Mouse (Mus musculus): ENCODE measurements around the gene Cdt1. TPM values are rescaled to one million over a fixed set of nuclear protein-coding genes. Genes with fewer than 3 reads are reported as not detected.

The Cdt1 gene
- polyA plus RNA-seq, 1 experiment from 2014 or later, result 11.5 TPM

DNA sequence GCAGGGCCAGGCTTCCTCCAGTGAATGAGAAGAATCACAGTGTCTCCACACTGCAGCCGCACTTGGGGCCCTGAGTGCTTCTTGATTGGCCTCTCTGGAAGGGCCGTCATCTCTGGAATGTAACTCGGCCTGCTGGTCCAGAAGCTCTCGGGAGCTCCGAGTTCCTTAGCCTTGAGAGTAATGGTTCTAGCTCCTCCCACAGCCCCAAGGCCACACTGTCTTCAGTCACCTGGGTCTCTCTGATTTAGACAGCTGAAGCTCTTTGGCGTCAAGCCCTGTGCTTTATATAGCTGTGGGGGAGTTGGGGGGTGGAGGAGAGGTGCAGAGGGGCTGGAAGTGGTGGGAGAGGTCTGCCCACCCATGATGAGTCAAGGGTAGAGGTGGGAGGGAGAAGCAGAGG lies 30.8 kb upstream of the Cdt1 start:
- WGBS, result 79% methylated on average over 6 of the region's 6 CpGs
- no peak overlapping the region for H3K4me2 ChIP-seq
- no peak overlapping the region for H3K4me3 ChIP-seq
- no peaks in the 10 kb centered on the region for H3K27me3 ChIP-seq
- no peak overlapping the region for H3K27ac ChIP-seq (replicated peaks)
- no peaks in the 10 kb centered on the region for H3K36me3 ChIP-seq
- no peak for ATAC-seq (ENCODE audit: low FRiP score, low read depth)
- no peak overlapping the region for H3K9ac ChIP-seq
- no peaks in the 10 kb centered on the region for H3K4me1 ChIP-seq (replicated peaks)
- H3K9me3 ChIP-seq, result no peaks in the 10 kb centered on the region

DNA sequence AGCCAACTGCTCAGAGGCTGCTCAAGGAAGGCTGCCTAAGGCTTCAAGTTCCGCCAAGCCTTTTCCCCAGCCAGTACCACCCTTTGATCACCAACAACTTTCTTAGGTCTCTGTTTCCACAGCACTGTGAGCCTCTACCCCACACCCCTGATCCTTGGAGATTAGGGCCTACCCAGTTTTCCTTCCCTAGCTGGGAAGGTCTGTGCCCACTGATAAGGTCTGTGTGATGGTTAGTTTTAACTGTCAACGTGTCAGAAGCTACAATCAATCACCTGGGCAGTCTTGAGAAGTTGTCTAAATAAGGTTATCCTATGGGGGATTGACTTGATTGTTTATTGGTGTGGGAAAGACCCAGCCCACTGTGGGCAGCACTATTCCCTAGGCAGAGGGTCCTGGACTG lies 30.0 kb upstream of the Cdt1 start:
- Histone ChIP-seq H3K36me3 (no peaks in the 10 kb centered on the region), H3K27ac (replicated peaks) (no peak overlapping the region), H3K9ac (no peak overlapping the region), H3K4me1 (replicated peaks) (no peaks in the 10 kb centered on the region), H3K27me3 (no peaks in the 10 kb centered on the region), H3K4me2 (no peak overlapping the region), H3K4me3 (no peak overlapping the region), H3K9me3 (no peaks in the 10 kb centered on the region)
- WGBS, result 93% methylated on average over 2 of the region's 2 CpGs
- no peak for ATAC-seq (ENCODE audit: low FRiP score, low read depth)

DNA sequence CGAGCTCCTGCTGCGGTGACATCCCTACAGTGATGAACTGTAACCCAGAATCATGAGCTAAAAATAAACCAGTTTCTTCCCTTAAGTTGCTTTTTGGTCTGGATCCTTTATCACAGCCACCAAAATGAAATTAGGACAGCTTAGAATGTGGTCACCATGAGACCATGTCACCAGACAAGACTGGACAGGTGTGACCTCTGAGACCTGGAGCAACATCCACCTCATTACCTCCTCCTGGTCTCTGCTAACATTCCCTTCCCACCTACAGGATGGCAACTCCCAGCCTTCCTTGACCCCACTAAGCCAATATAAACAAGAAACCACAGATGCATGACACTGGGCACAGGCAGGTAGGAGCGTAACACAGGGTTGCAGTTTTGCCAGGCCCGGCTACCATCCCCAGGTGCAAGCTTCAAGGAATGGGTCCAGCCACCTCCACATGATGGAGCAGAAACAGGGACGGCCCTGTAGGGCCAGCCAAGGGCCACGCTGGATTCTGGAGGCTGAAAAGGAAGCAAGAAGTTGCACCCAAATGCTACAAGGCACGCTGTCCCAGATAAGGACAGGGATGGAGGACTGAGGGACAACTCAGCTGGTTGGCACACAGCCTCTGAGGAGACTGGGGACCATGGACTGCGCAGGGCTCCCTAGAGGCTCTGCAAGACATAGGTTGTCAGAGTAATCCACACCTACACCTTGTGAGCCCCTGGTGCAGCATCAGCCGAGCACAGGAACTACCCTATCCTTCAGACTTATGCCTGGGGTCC lies 29.3 kb upstream of the Cdt1 start:
- Histone ChIP-seq H3K36me3 (no peaks in the 10 kb centered on the region), H3K27me3 (no peaks in the 10 kb centered on the region), H3K4me3 (no peak overlapping the region), H3K9ac (no peak overlapping the region), H3K27ac (replicated peaks) (no peak overlapping the region), H3K4me2 (no peak overlapping the region), H3K4me1 (replicated peaks) (no peaks in the 10 kb centered on the region), H3K9me3 (no peaks in the 10 kb centered on the region)
- no peak for ATAC-seq (ENCODE audit: low FRiP score, low read depth)
- 92% methylated on average over 9 of the region's 9 CpGs for WGBS

DNA sequence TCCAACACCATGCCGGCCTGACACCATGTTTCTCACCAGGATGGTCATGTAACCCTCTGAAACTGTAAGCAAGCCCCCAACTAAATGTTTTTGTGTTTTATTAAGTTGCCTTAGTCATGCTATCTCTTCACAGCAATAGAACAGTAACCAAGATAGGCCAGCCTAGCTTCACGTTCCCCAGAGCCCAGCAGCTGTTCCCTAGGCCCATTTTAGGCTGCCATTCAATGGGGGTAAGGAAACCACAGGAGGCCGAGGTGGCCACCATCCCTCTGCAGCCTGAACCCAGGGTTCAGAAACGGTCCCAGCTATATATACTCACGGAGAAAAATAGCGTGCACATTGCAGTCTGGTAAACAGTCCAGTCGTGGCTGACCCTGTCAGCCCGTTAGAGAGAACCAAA lies 23.7 kb upstream of the Cdt1 start:
- Histone ChIP-seq H3K27me3 (peaks cover 4% of the 10 kb centered on the region; the same call in 1 of the 2 replicates), H3K27ac (replicated peaks) (no peak overlapping the region), H3K4me3 (no peak overlapping the region), H3K9me3 (no peaks in the 10 kb centered on the region), H3K4me2 (no peak overlapping the region), H3K9ac (no peak overlapping the region), H3K36me3 (no peaks in the 10 kb centered on the region), H3K4me1 (replicated peaks) (no peaks in the 10 kb centered on the region)
- no peak for ATAC-seq (ENCODE audit: low FRiP score, low read depth)
- 91% methylated on average over 8 of the region's 8 CpGs for WGBS

DNA sequence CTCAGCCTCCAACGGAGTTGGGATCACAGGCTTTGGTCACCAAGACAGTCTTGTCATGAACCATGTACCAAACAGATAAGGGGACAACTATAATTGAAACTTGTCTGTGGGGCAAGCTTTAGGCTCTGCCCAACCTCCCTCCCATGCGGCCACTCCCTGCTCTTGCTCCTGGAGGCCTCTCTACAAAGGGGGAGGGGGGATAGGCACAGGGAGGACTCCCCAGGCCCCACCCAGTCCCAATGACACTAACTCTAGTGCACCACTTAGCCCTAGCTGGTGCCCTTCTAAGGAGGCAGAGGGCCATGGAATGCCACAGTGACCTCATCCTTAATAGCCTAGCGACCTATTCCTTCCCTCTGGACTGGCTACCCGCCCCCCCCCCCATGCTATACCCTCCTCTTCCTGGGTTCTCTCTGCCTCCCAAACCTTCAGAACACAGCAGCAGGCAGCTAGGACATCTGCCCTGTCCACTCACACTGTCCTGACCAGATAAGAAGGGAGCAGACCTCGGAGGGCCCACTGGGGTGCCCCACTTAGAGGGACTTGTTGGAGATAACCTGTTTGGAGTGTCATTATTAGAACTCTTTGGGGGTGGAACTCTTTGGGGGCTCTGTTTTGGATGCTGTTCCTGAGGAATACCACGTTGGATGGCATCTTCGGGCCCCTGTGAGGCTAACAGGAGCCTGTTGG lies 21.6 kb upstream of the Cdt1 start:
- WGBS, result 83% methylated on average over 7 of the region's 7 CpGs

DNA sequence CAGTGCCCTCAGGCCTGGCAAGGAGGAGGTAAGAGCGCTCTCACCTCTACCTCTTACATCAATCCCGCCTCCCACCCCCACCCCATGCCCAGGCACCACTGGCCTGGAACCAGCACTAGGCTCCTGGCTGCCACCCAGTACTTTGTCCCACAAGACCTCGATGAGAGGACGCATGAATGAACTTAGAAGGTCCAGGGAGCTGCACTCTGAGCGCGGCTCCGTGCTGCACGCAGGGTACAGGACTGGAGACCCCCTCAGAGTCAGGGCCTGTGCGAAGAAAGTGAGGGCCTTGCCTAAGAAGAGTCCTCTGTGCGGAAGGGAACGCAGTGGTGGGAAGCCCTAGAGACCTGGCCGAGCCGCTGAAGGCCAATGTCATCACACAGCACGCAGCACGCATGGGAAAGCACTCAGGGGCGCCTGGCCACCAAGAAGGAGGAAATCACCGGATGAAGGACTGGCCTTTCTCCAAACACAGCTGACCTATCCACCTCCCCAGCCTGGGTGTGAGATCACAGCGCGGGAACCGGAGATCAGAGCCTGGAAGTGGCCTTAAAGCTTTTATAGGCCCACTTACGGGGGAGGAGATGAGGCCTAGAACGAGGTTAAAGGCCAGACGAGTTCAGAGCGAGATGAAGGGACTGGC lies 20.9 kb upstream of the Cdt1 start:
- ATAC-seq (ENCODE audit: low FRiP score, low read depth), result no peak
- Histone ChIP-seq H3K27me3 (peaks cover 23% of the 10 kb centered on the region), H3K27ac (replicated peaks) (no peak overlapping the region), H3K36me3 (no peaks in the 10 kb centered on the region), H3K4me3 (no peak overlapping the region), H3K4me1 (replicated peaks) (peaks cover 14% of the 10 kb centered on the region), H3K9me3 (no peaks in the 10 kb centered on the region), H3K9ac (no peak overlapping the region), H3K4me2 (0 out of 2 replicates have a peak overlapping the region, but pooled peaks have one; percentile 14)
- WGBS, result 65% methylated on average over 24 of the region's 24 CpGs

More for the DNA sequence above, 21.6 kb upstream of the Cdt1 start:
- no peak overlapping the region for H3K9ac ChIP-seq
- H3K4me3 ChIP-seq, result no peak overlapping the region
- H3K27me3 ChIP-seq, result peaks cover 16% of the 10 kb centered on the region
- no peaks in the 10 kb centered on the region for H3K36me3 ChIP-seq
- peaks cover 11% of the 10 kb centered on the region for H3K4me1 ChIP-seq (replicated peaks)
- H3K27ac ChIP-seq (replicated peaks), result no peak overlapping the region
- H3K9me3 ChIP-seq, result no peaks in the 10 kb centered on the region
- ATAC-seq (ENCODE audit: low FRiP score, low read depth), result no peak
- H3K4me2 ChIP-seq, result no peak overlapping the region

DNA sequence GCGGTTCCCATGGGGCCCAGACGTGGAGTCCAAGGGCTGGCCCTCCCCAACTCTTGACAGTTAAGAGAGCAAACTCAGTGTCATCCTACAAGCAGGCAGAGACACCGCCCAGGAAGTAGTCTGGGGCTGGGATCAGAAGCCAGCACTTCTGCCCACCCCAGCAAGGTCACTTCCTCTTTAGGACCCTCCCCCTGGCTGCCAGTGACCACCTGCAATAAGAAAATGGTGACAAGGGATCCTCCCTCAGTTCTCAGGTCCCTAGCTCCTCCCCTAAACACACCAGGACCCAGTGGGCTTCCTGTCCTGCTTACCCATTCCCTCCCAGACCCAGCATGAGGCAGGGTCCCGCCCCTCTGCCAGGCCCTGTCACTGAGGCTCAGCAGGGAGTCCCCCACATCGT lies 20.0 kb upstream of the Cdt1 start:
- Histone ChIP-seq H3K9me3 (no peaks in the 10 kb centered on the region), H3K27me3 (peaks cover 27% of the 10 kb centered on the region), H3K4me1 (replicated peaks) (peaks cover 14% of the 10 kb centered on the region), H3K27ac (replicated peaks) (no peak overlapping the region), H3K4me3 (no peak overlapping the region), H3K4me2 (no peak overlapping the region), H3K36me3 (no peaks in the 10 kb centered on the region), H3K9ac (no peak overlapping the region)
- ATAC-seq (ENCODE audit: low FRiP score, low read depth), result no peak
- WGBS, result 36% methylated on average over 5 of the region's 5 CpGs

DNA sequence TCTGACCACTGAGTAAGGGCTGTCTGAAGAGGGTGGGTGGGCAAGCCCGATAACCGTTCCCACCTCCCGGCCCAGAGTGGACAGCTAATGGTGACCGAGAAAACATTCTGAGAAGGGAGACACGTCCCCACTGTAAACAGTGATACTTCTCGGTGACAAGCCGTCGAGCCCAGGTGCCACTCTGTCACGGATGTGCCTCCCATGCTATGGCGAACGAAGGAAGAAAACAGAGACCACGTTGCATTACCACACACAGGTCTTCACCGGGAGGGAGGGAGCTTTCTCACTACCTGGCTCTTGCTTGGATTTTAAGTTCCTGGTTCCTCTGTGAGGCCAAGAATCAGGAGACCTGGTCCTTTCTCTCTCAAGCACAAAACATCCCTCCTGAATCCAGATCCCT lies 19.5 kb upstream of the Cdt1 start:
- H3K4me2 ChIP-seq, result no peak overlapping the region
- no peak overlapping the region for H3K27ac ChIP-seq (replicated peaks)
- WGBS, result 82% methylated on average over 13 of the region's 13 CpGs

DNA sequence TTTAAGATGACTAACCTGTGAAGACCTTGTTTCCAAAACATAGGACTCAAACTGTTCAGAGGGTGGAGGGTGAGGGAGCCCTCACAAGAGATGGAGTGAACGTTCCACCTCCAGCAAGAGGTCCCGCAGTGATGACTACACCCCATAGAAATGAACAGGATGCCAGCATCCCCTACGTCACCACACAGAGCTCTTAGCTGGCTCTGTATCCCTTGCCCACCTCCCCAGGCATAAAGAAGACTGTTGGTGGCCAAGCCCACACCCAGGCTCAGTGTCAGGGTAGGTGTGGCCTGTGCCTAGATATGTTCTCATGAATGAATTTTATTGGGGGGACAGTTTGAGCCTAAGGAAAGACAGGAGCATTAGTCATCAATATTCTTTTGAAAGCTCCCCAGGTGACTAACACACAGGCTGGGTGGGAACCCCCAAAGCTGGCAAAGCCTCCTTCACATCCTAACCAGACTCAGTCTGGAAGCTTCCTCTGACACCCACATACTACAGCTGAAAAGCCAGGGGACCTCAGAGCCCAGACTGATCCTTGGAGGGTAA lies 18.9 kb upstream of the Cdt1 start:
- Histone ChIP-seq H3K9ac (no peak overlapping the region), H3K4me3 (no peak overlapping the region), H3K4me2 (no peak overlapping the region), H3K4me1 (replicated peaks) (peaks cover 14% of the 10 kb centered on the region), H3K36me3 (no peaks in the 10 kb centered on the region), H3K9me3 (no peaks in the 10 kb centered on the region), H3K27ac (replicated peaks) (no peak overlapping the region), H3K27me3 (peaks cover 32% of the 10 kb centered on the region)
- WGBS, result 85% methylated on average over 3 of the region's 3 CpGs
- no peak for ATAC-seq (ENCODE audit: low FRiP score, low read depth)

More for the DNA sequence above, 19.5 kb upstream of the Cdt1 start:
- ATAC-seq (ENCODE audit: low FRiP score, low read depth), result no peak
- Histone ChIP-seq H3K4me1 (replicated peaks) (peaks cover 14% of the 10 kb centered on the region), H3K9ac (no peak overlapping the region), H3K27me3 (peaks cover 28% of the 10 kb centered on the region), H3K36me3 (no peaks in the 10 kb centered on the region), H3K9me3 (no peaks in the 10 kb centered on the region), H3K4me3 (no peak overlapping the region)

DNA sequence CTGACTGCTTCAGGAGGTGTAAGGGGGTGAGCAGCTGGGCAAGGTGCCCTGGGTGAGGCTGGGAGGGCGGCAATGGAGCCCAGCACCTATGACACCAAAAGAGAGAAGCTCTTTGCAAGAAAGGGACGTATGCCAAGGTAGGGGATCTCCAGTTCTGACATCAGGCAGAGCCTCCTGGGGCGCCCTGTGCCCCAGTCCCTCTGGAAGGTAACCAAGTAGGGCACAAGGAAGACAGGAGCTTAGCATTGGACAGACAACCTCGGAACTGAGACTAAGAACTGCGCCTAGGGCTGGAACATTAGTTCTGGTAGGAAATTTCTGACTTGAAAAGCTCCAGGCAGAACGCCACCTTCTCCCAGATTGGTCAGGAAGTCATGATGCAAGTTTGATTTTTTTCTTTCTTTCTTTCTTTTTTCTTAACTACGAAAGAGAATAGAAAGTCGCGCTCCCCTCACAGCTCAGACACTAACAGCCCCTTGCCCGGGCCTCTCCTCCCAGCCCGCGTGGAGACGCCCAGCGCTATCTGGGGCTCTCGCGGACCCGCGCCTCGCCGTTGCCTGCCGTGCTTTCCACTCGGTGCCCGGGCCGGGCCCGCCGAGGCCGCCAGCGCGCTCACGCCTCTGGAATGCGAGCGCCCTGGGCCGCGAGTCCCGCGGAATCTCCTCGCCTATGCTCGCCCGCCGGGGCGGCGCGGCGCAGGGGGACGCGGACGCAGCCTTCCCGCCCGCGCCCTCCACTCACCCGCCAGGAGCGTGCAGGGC lies 17.4 kb upstream of the Cdt1 start:
- Histone ChIP-seq H3K36me3 (no peaks in the 10 kb centered on the region), H3K4me2 (peak overlapping the region; percentile 76), H3K4me3 (peak overlapping the region; percentile 46), H3K9me3 (no peaks in the 10 kb centered on the region), H3K9ac (peak overlapping the region; percentile 46), H3K27ac (replicated peaks) (peak overlapping the region; percentile 16), H3K27me3 (peaks cover 32% of the 10 kb centered on the region), H3K4me1 (replicated peaks) (peaks cover 14% of the 10 kb centered on the region)
- WGBS, result 5% methylated on average over 52 of the region's 52 CpGs
- 0 out of 2 replicates have a peak, but pooled peaks have one; percentile 36 for ATAC-seq (ENCODE audit: low FRiP score, low read depth)

DNA sequence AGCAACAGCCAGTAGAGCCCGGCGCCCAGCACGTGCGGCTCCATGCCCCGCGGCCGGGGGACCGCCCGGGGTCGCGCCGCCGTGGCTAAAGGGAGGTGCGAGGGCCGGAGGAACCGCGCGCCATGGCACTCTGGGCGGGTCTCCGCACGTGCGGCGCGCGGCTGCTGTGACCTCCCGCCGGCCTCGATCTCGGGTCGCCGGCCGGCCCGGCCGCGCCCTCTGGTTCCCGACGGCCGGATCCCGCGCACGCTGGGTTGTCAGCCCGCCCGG lies 16.9 kb upstream of the Cdt1 start:
- WGBS, result under 1% methylated on average over 40 of the region's 43 CpGs
- peaks cover 32% of the 10 kb centered on the region for H3K27me3 ChIP-seq
- 0 out of 2 replicates have a peak, but pooled peaks have one; percentile 9 for ATAC-seq (ENCODE audit: low FRiP score, low read depth)
- H3K9ac ChIP-seq, result peak overlapping the region; percentile 46
- H3K27ac ChIP-seq (replicated peaks), result peak overlapping the region; percentile 16
- peaks cover 14% of the 10 kb centered on the region for H3K4me1 ChIP-seq (replicated peaks)
- H3K4me2 ChIP-seq, result peak overlapping the region; percentile 76
- peak overlapping the region; percentile 46 for H3K4me3 ChIP-seq
- H3K9me3 ChIP-seq, result no peaks in the 10 kb centered on the region
- H3K36me3 ChIP-seq, result no peaks in the 10 kb centered on the region
